Mouse (Mus musculus): ENCODE results near the gene Cdk2ap1. TPM values are rescaled to one million over a fixed set of nuclear protein-coding genes. Genes with fewer than 3 reads are reported as not detected.
"Not testable (repeated sequence)": the region's sequence is repeated elsewhere in the genome, so short reads cannot be mapped to it uniquely, and the experiment has no call there.

Cdk2ap1 gene
- total RNA-seq, 2 experiments from 2014 or later: 185 to 302 TPM

- not testable (repeated sequence) for ATAC-seq (replicated peaks; ENCODE audit: poor library complexity, severe bottlenecking)
Measured at GRCm38 (mm10) chr5:124299307-124299706, 63.6 kb downstream of the Cdk2ap1 start.

GRCm38 (mm10) chr5:124296475-124296874, 66.4 kb downstream of the Cdk2ap1 start:
- ATAC-seq (replicated peaks; ENCODE audit: poor library complexity, severe bottlenecking): no peak

Other genes starting within 250 kb of the Cdk2ap1 start
- gene Arl6ip4, start 247.0 kb downstream of the Cdk2ap1 start, total RNA-seq (2014; fragmentation: Nextera tagmentation): 65.3 and 89.4 TPM in 2 replicates
- 89.7 and 99.8 TPM in 2 replicates for gene Arl6ip4, start 247.0 kb downstream of the Cdk2ap1 start, total RNA-seq (2017)
- gene Pitpnm2, start 113.3 kb downstream of the Cdk2ap1 start, total RNA-seq (2014; fragmentation: Nextera tagmentation): 8.8 and 10.4 TPM in 2 replicates
- gene Pitpnm2, start 113.3 kb downstream of the Cdk2ap1 start, total RNA-seq (2017): 3.1 and 4.1 TPM in 2 replicates
- gene Mphosph9, start 35.1 kb downstream of the Cdk2ap1 start, total RNA-seq (2014; fragmentation: Nextera tagmentation): 15.9 and 20.8 TPM in 2 replicates
- gene Mphosph9, start 35.1 kb downstream of the Cdk2ap1 start, total RNA-seq (2017): 20.0 and 20.4 TPM in 2 replicates
- gene 2810006K23Rik, start 35.0 kb downstream of the Cdk2ap1 start, total RNA-seq (2014; fragmentation: Nextera tagmentation): 11.3 and 15.5 TPM in 2 replicates
- gene 2810006K23Rik, start 35.0 kb downstream of the Cdk2ap1 start, total RNA-seq (2017): 16.8 and 21.7 TPM in 2 replicates
- gene Sbno1, start 62.9 kb upstream of the Cdk2ap1 start, total RNA-seq (2014; fragmentation: Nextera tagmentation): 130 and 135 TPM in 2 replicates
- 167 and 174 TPM in 2 replicates for gene Sbno1, start 62.9 kb upstream of the Cdk2ap1 start, total RNA-seq (2017)
- 210 and 216 TPM in 2 replicates for gene Kmt5a, start 76.8 kb upstream of the Cdk2ap1 start, total RNA-seq (2014; fragmentation: Nextera tagmentation)
- 112 and 163 TPM in 2 replicates for gene Kmt5a, start 76.8 kb upstream of the Cdk2ap1 start, total RNA-seq (2017)
- 51.9 and 68.3 TPM in 2 replicates for gene Rilpl2, start 115.3 kb upstream of the Cdk2ap1 start, total RNA-seq (2014; fragmentation: Nextera tagmentation)
- 40.5 and 61.8 TPM in 2 replicates for gene Rilpl2, start 115.3 kb upstream of the Cdk2ap1 start, total RNA-seq (2017)
- gene Snrnp35, start 120.1 kb upstream of the Cdk2ap1 start, total RNA-seq (2014; fragmentation: Nextera tagmentation): 9.1 and 12.3 TPM in 2 replicates
- gene Snrnp35, start 120.1 kb upstream of the Cdk2ap1 start, total RNA-seq (2017): 11.8 and 11.9 TPM in 2 replicates
- gene Rilpl1, start 168.3 kb upstream of the Cdk2ap1 start, total RNA-seq (2014; fragmentation: Nextera tagmentation): 1.3 TPM in 1 of 2 replicates, not detected in the other
- gene Rilpl1, start 168.3 kb upstream of the Cdk2ap1 start, total RNA-seq (2017): not detected in 2 replicates
- gene Tmed2, start 177.6 kb upstream of the Cdk2ap1 start, total RNA-seq (2014; fragmentation: Nextera tagmentation): 512 and 560 TPM in 2 replicates
- gene Tmed2, start 177.6 kb upstream of the Cdk2ap1 start, total RNA-seq (2017): 584 and 1,053 TPM in 2 replicates
- 14.5 and 19.8 TPM in 2 replicates for gene Ddx55, start 189.8 kb upstream of the Cdk2ap1 start, total RNA-seq (2014; fragmentation: Nextera tagmentation)
- gene Ddx55, start 189.8 kb upstream of the Cdk2ap1 start, total RNA-seq (2017): 8.4 and 10.6 TPM in 2 replicates
- gene Eif2b1, start 216.0 kb upstream of the Cdk2ap1 start, total RNA-seq (2014; fragmentation: Nextera tagmentation): 49.6 and 52.0 TPM in 2 replicates
- 39.5 and 50.9 TPM in 2 replicates for gene Eif2b1, start 216.0 kb upstream of the Cdk2ap1 start, total RNA-seq (2017)
- gene Gtf2h3, start 216.1 kb upstream of the Cdk2ap1 start, total RNA-seq (2014; fragmentation: Nextera tagmentation): 4.5 and 27.1 TPM in 2 replicates
- gene Gtf2h3, start 216.1 kb upstream of the Cdk2ap1 start, total RNA-seq (2017): 14.7 and 21.5 TPM in 2 replicates